Mouse (Mus musculus) A20 (cell line): Measurements from ENCODE around the gene Rapgef5.

Experiments
- DNase-seq: peaks from one replicate; pipeline ENCODE4 v3.0.0-alpha.2; 2011; ENCODE audit warnings: low read depth, low spot score

Gene Rapgef5

GRCm38 (mm10) chr12:117712474-117712873 lies 196.2 kb downstream of the Rapgef5 start:
- DNase-seq = no peak

DNA sequence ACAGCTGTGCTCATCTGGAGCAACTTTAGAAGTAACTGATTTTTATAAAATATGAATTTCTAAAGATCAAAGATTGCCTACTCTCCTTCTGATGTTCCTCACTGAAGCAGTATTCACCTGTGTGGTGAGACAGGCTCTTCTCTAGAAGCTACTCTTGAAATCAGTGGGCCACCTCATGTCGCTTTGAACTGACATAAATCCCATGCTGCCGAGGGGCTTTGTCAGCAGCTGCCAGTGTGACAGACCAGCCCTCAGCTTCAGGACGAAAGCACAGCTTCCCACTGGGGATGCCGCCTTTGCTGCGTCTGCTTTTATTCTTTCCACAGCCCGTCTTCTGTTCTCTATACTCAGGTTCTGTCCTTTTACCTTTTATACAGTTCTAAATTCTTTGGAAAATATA lies 197.3 kb downstream of the Rapgef5 start:
- no peak for DNase-seq

- no peak for DNase-seq
Observed at GRCm38 (mm10) chr12:117720794-117721747, 204.8 kb downstream of the Rapgef5 start.

GRCm38 (mm10) chr12:117721748-117722150 lies 205.5 kb downstream of the Rapgef5 start:
- no peak for DNase-seq

GRCm38 (mm10) chr12:117725011-117725410 lies 208.7 kb downstream of the Rapgef5 start:
- DNase-seq = no peak

GRCm38 (mm10) chr12:117727481-117728177 lies 211.3 kb downstream of the Rapgef5 start:
- no peak for DNase-seq

GRCm38 (mm10) chr12:117728178-117728611 lies 211.9 kb downstream of the Rapgef5 start:
- peak; percentile 72 for DNase-seq

GRCm38 (mm10) chr12:117733611-117734010 lies 217.3 kb downstream of the Rapgef5 start:
- no peak for DNase-seq

DNA sequence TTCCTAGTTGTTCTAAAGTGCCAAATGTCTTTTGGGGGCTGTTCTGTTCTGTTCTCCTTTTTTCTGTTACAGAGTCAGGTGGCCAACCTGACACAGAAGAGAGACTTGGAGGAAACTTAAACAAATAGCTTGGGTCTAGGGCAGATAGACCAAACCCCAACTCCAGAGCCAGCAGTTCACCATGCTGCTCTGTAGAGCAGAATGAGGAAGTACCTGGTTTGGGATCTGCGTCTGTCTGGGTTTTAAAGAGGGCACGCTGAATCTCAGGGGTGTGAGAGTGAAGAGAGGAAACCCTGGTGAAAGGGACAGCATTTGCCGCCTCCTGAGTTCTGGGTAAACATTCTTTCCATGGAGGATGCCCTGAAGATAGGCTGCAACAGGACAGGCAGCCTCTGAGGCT lies 219.9 kb downstream of the Rapgef5 start:
- peak; percentile 85 for DNase-seq

DNA sequence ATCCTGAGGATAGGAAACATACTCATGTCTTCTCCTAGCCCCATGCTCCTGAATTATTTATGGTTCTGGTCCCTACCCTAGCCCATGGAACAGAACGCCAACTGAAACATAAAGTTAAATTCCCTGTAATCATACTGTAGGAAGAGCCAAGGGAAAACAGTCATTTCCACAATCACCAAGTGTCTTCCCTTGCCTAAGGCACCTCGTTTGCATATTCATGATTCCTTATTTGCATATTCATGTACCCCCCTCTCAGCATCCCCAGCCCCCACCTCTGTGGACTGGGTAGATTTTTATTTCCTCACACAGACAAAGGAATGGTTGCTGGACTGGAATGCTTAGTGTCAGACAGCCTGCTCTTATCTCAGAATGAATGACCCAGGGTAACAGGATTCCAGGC lies 220.6 kb downstream of the Rapgef5 start:
- DNase-seq = no peak

- DNase-seq = no peak
Observed at GRCm38 (mm10) chr12:117737332-117738031, 221.2 kb downstream of the Rapgef5 start.

- no peak for DNase-seq
Observed at GRCm38 (mm10) chr12:117742487-117742886, 226.2 kb downstream of the Rapgef5 start.

- no peak for DNase-seq
Observed at GRCm38 (mm10) chr12:117744580-117745483, 228.6 kb downstream of the Rapgef5 start.

DNA sequence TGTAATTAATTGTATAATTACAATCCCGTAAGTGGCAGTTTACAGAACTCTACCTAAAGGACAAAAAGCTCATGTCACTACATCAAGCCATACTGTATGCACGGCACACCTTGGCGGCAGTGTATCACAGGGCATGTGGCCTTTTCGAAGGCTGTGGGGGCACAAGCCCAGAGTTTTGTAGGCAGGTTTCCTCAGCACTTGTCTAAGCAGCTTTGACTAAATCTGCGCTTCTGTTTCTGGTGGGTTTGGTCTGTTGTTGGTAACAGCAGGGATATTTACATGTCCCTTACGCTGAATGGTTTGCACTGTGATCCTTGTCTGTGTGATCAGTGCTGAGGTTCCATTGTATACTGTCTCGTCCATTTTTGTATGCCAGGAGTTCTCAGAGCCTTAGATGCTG lies 230.3 kb downstream of the Rapgef5 start:
- DNase-seq = no peak

- no peak for DNase-seq
Observed at GRCm38 (mm10) chr12:117751045-117751444, 234.8 kb downstream of the Rapgef5 start.

GRCm38 (mm10) chr12:117751520-117752383 lies 235.5 kb downstream of the Rapgef5 start:
- no peak for DNase-seq

DNA sequence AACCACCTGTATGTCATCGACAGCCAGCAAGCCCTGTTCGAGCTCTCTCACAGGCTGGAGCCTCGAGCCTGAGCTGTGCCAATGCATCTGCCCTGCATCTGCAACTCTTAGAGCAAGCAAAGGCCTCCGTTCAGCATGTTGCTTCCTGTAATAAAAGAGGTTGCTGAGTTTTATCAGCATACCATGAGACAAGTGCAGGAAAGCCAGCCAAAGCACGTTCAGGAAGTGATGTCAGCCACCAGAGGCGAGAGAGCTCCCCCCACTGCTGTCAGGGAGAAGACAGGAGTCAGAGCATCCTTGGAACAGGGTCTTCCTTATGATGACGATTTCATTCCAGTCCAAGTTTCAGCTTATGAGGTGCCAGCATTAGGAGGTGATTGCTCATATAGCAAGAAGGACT lies 239.7 kb downstream of the Rapgef5 start:
- DNase-seq = no peak

DNA sequence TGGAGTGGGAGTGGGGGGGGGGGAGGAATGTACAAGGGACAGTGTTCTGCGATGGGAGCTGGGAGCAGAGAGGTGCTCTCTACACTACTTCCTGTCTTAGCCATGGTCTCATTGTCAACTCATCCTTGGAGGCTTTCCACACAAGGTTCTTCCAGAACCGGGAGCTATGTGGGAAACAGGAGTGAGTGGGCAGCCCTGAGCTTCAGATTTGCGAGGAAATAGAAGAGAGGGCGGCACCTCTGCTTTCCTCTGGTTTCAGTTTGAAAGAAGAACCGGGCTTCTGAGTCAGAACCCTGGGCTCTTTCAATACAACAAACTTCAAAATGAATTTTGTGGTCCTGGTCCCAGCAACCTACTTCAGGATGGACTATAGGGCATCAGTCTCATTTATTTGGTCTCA lies 244.1 kb downstream of the Rapgef5 start:
- no peak for DNase-seq

DNA sequence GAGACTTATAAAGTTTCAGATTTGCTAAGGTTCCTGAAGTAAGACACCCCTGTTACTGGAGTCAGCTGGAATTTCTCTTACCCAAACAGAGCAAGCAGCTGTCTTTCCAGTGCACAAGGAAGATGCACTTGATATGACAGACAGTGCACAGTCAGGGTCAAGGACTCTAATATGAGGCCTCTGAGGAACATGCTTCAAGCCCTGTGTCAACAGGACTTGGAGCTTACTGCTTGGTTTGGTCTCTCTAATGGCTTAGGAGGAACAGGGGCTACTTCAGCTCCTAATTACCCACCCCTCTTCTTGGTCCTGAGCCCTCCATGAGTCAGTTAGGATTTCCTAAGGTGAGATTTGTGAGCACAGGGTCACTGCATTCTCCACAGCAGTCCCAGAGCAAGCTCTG lies 244.6 kb downstream of the Rapgef5 start:
- DNase-seq = no peak

DNA sequence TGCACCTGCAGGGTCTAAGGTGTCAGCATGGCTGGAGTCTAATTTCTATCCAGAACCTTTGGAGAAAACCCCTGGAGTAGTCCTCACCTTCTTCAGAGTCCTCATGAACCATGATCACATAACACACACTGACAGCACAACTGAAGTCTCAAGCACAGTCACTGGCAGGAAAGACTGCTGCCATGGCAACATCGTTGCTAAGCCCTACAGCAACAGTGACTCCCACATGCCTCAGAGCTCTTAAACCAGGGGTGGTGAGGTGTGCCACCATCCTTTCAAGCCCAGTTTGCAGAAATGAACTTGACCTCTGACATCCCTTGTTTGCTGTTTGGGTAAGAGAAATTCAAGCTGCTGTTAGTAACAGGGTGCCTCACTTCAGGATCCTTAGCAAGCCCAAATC lies 245.4 kb downstream of the Rapgef5 start:
- DNase-seq = no peak
